Mouse (Mus musculus) urinary bladder, adult 18-20 months (tissue): ENCODE measurements around the gene Reln.

Experiments used
- DNase-seq, 2 experiments: peaks; one replicate each; pipeline ENCODE4 v3.0.0; 2022; ENCODE audit warnings: low spot score in 2 of 2, mixed read lengths in 2 of 2

Reln gene

DNA sequence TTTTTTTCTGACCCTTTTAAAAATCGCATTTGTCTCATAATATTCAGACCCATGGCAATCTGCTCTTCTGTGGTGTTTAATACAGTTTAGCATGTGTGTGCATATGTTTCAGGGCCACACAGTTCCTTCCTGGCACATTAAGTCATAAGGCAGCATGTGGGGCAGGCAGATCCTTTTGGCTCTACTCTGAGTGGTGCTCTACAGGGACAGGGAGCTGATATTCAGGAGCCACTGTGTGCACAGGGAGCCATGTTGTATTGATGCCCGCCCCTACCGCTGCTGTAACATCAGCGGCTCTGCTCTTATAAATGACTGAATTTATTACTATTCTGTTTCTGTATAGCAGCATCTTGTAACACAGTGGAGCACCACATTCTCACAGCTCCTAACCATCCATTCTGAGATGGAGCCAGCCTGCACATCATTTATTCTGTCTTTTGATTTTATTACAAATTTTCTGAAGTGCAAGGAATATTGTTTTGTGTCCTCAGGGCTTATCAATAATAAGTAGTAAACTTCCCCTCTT lies 410.3 kb downstream of the Reln start:
- no peak for DNase-seq

DNA sequence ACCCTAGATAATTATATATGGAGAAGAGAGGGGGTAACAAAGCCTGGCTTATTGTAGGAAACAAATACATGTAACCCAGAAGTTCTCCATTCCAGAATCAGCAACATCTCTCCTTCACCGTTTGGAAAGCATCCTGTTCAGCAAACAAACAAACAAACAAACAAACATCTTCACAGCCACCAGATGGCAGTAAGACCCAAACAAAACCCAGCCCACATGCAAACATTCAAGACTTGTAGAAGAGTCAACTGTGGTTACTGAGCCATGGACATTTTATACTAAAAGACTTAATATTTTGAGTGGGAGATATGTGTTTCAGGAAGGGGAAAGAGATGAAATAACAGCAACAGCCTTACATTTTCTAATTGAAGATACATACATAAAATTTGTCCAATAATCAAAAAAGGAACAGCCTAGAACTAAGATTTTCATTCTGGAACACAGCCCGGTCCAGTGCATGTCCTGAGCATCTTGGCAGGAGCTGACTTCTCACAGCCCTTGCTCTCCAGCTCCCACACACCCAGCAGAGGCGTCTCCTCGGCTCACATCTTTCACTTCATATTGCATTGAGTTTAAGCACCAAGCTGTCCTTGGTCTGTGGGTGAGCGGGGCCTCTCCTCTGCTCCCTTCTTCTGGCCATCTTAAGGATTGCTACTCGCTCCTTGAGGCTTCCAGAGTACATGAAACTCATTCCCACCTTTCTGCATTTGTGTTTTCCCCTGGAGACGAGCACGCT lies 411.0 kb downstream of the Reln start:
- DNase-seq, result no peak

- no peak for DNase-seq
Observed at GRCm38 (mm10) chr5:21931151-21931550, 413.4 kb downstream of the Reln start.

DNA sequence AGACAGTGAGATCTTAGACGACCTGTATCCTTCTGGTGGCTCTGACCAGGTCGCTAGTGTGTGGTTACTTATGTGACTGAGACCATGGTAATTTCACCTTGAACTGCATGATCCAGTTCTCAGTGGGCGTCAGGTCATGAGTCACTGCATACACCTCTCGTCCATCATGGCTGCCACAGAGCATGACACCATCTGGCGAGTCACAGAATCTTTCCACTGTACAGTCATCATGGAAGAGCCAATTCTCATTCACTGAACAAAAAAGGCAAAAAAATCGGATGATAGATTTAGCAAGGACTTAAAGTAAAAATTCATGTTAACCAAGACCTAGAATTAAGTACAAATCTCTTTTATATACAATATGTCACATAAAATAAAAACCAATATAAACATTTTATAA lies 424.2 kb downstream of the Reln start:
- no peak for DNase-seq

DNA sequence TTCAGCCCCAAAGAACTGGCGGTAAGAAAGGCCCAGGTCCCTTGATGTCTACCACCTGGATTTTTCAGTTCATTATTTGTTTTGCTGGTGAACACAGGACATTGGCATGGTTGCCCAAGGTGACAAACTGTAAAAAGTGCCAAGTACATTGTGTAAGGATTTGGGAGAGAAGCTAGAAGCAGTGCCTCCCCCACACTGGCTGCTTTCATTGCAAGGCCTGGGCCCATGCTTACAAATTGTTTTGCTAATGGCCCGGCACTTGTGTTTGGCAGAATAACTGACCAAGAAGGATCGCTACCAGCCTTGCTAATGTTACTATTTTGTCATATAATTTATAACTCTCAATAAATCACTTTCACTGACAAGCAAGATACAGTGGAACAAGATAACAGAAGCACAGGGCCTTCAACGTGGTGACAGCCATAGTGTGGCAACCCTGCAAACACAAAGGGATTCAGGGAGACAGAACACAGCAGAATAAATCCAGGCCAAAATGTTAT lies 425.2 kb downstream of the Reln start:
- no peak for DNase-seq

DNA sequence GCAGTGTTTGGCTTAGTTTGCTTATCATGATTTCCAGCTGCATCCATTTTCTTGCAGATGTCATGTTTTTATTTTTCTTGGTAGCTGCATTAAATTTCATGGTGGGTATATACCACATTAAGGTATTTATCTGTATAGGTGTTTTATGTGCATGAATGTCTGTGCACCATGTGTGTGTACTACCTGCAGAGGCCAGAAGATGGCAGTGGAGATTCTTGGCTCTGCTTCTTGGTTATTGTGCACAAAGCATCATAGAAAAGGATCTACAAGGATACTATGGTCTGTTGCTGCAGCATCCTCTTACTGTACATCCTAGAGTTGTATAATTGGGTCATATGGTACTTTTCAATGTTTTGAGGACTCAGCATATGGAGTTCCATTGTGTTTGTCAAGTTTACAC lies 428.5 kb downstream of the Reln start:
- no peak for DNase-seq

- DNase-seq, result no peak
Observed at GRCm38 (mm10) chr5:21914776-21915175, 429.7 kb downstream of the Reln start.

GRCm38 (mm10) chr5:21912835-21913530 lies 431.5 kb downstream of the Reln start:
- DNase-seq, result no peak

DNA sequence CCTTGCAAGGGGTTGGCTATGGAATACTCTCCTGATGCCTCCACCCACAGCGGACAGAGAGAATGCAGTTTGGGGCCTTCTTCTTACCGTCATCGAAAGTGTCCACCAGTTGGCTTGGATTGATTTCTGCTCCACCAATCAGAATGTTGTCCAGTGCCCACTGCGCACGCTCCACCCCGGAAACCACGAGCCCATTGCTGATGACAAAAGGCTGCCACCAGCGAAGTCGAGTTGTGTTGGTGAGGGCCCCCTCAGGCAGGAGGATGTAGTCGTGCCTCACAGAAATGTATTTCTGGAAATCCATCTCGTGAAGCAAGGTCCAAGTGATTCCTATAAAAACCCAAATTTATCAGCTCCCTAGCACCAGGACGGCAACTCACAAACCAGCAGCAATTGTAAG lies 433.8 kb downstream of the Reln start:
- DNase-seq, result no peak

- DNase-seq, result no peak
Observed at GRCm38 (mm10) chr5:21909713-21910112, 434.8 kb downstream of the Reln start.

DNA sequence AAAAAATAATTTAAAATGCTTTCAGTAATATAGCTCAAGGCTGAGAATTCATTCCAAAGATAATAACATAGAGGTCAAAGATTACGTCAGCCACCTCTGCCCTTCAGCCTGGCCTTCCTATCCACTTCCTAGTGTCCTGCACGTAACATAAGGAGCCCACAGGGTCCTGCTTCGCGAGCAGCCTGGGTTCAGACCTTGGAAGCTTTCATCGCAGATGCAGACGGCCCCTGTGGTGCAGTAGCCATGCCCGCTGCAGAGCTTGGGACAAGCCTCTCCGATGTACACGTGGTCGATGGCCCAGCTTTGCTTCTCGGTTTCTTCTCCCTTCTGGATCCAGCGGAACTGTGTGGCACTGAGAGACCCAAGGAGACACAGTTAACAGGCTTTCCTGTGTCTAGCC lies 443.1 kb downstream of the Reln start:
- no peak for DNase-seq

GRCm38 (mm10) chr5:21900891-21901290 lies 443.6 kb downstream of the Reln start:
- DNase-seq, result no peak

DNA sequence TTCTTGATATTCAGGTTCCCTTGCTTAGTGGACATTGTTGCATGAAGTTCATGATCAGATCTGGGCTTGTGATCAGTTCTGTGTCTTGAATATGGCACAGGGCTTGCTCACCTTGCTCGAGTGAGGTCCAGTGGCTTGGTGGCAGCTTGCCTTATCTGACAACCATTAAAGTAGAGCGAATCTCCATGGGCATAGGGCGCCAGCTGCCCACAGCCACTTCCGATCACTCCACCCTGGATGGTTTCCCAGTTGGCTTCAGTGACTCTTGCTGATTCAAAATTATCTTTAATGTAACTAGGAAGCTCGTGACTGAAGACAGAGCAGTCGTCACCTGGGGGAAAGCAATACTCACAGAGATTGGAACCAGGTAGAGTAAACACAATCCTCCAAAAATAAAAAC lies 445.6 kb downstream of the Reln start:
- no peak for DNase-seq

GRCm38 (mm10) chr5:21896586-21896985 lies 447.9 kb downstream of the Reln start:
- DNase-seq, result no peak

- DNase-seq, result no peak
Observed at GRCm38 (mm10) chr5:21894168-21894567, 450.3 kb downstream of the Reln start.

DNA sequence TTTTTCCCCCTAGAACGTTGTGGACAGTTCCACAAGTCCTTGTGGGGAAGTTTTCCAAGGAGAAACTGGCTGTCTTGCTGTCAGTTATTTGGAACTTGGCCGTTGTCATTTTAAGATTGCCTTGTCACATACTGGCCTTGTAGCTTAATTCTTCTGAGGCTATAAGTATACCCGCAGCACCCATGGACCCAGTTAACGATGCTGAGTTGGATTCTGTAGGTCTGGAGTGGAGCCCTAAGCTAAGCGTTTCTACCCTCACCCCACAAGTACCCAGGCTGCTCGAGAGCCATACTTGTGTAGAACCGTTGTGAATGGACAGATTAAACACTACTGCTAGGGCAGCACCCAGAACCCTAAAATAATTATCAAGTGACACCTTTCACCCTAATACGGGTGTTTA lies 477.8 kb downstream of the Reln start:
- DNase-seq, result no peak

GRCm38 (mm10) chr5:21866311-21866712 lies 478.2 kb downstream of the Reln start:
- no peak for DNase-seq

DNA sequence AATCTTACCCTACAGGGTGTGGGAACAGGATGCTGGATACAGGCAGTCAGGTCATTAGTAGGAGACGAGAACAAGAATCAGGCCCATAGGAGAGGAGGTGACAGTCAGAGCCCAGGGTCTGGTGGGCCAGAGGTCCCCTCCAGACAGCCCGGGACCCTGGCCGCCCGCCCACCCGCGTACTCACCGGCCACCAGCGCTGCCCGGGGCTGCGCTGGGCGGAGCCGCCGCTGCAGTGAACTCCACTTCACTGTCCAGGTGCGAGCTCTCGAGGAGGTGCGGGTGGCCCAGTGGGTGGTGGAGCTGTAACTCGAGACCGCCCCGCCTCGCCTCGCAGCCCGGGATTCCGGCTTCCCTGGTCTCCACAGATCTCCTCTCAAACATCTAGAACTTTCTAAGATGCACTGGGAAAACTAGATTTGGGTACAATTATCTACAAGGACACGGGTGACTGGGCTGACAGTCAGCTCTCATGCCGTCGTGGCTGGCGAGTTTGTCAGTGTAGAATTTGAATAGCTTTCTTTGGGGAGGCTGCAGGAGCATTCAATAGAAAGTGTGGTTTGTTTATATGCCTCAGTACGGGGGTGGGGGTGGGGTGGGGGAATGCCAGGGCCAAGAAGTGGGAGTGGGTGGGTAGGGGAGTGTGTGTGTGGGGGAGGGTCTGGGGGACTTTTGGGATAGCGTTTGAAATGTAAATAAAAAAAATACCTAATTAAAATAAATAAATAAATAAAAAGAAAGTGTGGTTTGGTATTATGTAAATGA lies 479.0 kb downstream of the Reln start, which contains the start of gene Slc26a5:
Gene Slc26a5, minus strand, starts transcription at position 259 of the 762 bp plus-strand sequence.
- DNase-seq, result peak; percentile 10 to 29

DNA sequence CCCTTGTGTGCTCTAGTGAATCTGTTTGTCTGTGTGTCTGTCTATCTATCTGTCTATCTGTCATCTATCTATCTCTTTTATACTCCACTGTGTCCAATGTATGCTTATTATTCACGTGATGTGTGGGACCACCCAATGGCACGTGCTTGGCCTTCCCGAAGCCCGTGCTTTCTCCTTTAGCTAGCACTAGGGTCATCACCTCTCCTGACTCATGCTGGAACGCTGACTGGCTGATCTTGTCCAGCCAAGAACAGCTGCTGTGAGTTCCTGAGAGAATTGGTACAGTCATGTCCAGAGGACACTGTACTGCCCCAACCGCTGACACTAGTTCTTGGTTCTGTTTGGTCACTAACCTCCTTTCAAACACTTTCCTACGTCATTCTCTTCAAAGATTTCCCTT lies 485.8 kb downstream of the Reln start:
- no peak for DNase-seq

- no peak for DNase-seq
Observed at GRCm38 (mm10) chr5:21851679-21852340, 492.7 kb downstream of the Reln start.

DNA sequence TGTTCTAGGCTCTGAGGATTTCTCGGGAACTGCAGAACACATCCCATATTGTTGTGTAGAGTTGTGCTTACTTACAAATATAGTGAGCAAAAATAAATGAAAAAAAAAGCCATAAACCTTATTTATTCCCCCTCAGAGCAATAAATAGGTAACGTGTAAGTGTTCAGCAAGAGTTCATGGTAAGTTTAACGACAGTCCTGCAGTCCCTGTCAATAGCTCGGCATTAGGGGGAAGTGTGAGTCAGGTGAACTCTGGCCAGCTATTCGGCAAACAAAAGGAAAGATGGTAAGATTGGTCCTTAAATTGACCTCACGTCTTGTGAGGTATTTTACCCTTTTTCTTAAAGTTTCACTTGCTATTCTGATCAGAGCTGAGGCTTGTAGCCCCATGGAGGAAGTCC lies 497.1 kb downstream of the Reln start:
- DNase-seq, result peak in 1 of 2 experiments; percentile 18
